Mouse (Mus musculus) testis, adult 2 months (tissue): ENCODE measurements around the gene Saa3.

ENCODE experiments used
- CTCF ChIP-seq: fragments of 200-500 bp; IDR thresholded peaks from 2 replicates; pipeline ENCODE4 v1.5.1; 2012; ENCODE audit warnings: low read depth, mild to moderate bottlenecking, inconsistent platforms, low read length, moderate library complexity; ENCODE audit not compliant: control insufficient read depth, insufficient read depth, insufficient replicate concordance
- POLR2A ChIP-seq: fragments of 200-500 bp; IDR thresholded peaks from 2 replicates; pipeline ENCODE4 v1.6.1; 2012; ENCODE audit warnings: low read depth, mild to moderate bottlenecking, inconsistent platforms, low read length, moderate library complexity; ENCODE audit not compliant: control insufficient read depth

GRCm38 (mm10) chr7:46738561-46739460, 23.3 kb upstream of the Saa3 start:
- TF ChIP-seq CTCF = no peak
- no peak for TF ChIP-seq POLR2A
